Mouse (Mus musculus): ENCODE measurements around the gene Clps.

DNA sequence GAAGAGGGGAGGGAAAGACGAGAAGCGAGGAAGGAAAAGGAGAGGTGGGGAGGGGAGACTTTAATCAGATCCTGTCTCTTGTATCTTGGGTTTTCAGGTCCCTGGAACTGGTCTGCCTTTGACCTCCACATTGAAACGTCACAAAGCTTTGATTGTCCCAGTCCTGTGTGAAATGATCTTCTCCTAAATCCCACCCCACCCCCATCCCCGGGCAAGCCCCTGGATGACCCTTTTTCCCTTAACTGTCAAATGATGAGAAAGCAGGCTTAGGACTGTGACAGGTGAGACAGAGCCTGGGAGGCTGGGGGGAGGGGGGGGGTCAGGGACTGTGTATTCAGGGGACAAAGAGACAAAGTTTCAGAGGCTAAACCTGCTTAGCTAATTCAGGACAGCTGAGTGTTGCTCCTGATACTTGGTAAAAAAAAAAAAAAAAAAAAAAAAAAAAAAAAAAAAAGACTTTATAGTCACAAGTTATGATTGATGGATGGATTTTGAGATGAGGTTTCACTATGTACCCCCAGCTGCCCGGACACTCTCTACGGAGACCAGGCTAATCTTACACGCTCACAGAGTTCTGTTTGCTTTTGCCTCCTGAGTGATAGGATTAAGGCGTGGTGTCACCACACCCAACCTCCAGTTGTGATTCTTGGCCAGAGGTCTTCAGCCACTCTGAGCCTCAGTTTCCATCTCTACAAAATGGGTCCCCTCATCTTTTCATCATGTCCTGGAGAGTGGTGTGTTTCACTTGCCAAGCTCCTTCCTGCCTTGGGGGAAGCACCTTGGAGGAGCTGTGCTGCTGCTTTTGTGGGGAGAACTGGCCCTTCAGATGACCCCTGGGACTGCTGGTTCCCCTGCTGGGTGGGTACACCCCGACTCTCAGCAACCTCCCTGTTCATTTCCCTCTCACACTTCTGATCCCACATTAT is 48.7 kb downstream of the Clps start:
- TF ChIP-seq CTCF (conservative IDR thresholded peaks at IDR 0.05; ENCODE audit: low read length) (no peak), NANOG (IDR thresholded peaks at IDR 0.05; ENCODE audit: borderline replicate concordance, low read length) (no peak)
